Mouse (Mus musculus): ENCODE results near the gene Polr3h. TPM values are rescaled to one million over a fixed set of nuclear protein-coding genes. Genes with fewer than 3 reads are reported as not detected.
"Not testable (repeated sequence)": the region's sequence is repeated elsewhere in the genome, so short reads cannot be mapped to it uniquely, and the experiment has no call there.

Polr3h gene
- polyA plus RNA-seq, 1 experiment from 2014 or later: 81.5 TPM

DNA sequence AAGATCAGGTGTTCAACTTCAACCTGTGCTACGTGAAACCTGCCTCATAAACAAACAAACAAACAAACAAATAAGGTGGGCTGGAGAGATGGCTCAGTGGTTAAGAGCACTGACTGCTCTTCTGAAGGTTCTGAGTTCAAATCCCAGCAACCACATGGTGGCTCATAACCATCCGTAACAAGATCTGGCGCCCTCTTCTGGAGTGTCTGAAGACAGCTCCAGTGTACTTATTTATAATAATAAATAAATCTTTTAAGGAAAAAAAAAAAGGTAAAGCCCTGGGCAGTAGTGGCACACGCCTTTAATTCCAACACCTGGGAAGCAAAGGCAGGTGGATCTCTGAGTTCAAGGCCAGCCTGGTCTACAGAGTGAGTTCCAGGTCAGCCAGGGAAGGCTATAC, 17.3 kb downstream of the Polr3h start:
- WGBS: 88% methylated on average over 4 of the region's 4 CpGs
- peaks cover 72% of the 10 kb centered on the region for H3K36me3 ChIP-seq (replicated peaks)
- not testable (repeated sequence) for H3K4me1 ChIP-seq; H3K27me3 ChIP-seq (replicated peaks); H3K4me3 ChIP-seq; H3K9ac ChIP-seq; H3K4me2 ChIP-seq; ATAC-seq (replicated peaks); H3K9me3 ChIP-seq; H3K27ac ChIP-seq

DNA sequence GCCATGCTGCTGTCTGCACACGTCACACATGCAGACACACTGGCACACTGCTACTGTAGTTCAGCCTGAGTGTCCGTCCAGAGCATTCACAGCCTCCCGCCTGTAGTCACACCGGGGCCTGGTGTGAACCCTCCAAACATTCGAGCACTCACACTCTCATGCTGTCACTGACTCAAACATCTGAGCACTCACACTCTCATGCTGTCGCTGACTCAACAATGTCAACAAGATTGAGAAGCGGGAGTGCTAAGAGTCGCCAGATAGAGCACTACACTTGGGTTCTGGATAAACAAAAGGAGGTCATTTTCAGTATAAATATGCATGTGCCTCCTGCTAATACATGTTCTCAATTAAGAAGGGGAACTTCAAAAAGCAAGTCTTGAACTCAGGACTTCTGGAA, 18.1 kb downstream of the Polr3h start:
- Histone ChIP-seq H3K36me3 (replicated peaks) (peaks cover 69% of the 10 kb centered on the region), H3K4me3 (no peak overlapping the region), H3K4me1 (no peaks in the 10 kb centered on the region), H3K9me3 (no peaks in the 10 kb centered on the region), H3K9ac (no peak overlapping the region), H3K27me3 (replicated peaks) (no peaks in the 10 kb centered on the region), H3K4me2 (no peak overlapping the region), H3K27ac (no peak overlapping the region)
- ATAC-seq (replicated peaks): no peak
- 92% methylated on average over 8 of the region's 8 CpGs for WGBS

DNA sequence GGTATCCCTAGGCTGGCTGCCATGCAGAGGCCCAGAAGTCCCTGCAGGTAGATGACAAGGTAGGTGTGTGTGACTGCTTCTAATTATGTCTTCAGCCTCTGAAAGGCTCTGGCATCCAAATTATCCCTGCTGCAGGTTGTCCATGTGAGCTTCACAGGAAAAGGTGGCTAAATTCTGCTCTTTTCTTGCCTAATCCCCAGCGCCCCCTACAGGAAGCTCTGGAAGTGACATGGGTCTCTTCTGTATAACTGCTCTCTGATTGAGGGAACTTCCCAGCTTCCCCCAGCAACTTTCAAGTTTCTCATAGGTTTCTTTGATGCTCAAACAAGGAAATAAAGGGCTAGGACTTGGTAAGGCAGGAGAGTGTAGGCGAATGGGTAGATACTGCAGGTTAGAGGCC, 21.1 kb downstream of the Polr3h start:
- ATAC-seq (replicated peaks): no peak
- H3K4me1 ChIP-seq: no peaks in the 10 kb centered on the region
- no peaks in the 10 kb centered on the region for H3K27me3 ChIP-seq (replicated peaks)
- H3K9me3 ChIP-seq: no peaks in the 10 kb centered on the region
- H3K9ac ChIP-seq: no peak overlapping the region
- H3K36me3 ChIP-seq (replicated peaks): peaks cover 57% of the 10 kb centered on the region
- H3K4me3 ChIP-seq: no peak overlapping the region
- no peak overlapping the region for H3K4me2 ChIP-seq
- no peak overlapping the region for H3K27ac ChIP-seq
- 32% methylated on average over 2 of the region's 2 CpGs for WGBS

DNA sequence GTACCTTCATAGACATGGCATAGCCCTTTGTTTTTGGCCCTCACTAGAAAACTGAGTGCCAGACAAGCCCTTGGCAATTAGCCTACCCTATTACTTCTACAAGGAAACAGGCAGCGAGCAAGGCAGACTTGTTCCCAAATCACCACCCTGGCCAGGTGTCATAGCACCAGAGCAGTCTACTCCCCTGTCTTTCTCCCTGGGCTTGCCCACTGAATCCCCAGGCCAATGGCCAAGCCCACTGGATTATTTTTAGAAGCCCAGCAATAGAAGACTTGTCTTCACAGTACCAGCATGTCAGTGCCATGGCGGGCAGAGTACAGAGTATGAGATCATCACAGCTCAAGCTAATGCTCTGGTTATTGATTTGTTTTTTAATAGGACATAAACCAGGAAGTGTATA, 27.3 kb downstream of the Polr3h start:
- Histone ChIP-seq H3K4me3 (no peak overlapping the region), H3K27me3 (replicated peaks) (no peaks in the 10 kb centered on the region), H3K4me2 (no peak overlapping the region), H3K36me3 (replicated peaks) (peaks cover 44% of the 10 kb centered on the region; the same call in 1 of the 2 replicates), H3K9me3 (no peaks in the 10 kb centered on the region), H3K4me1 (no peaks in the 10 kb centered on the region), H3K27ac (no peak overlapping the region), H3K9ac (no peak overlapping the region)
- no peak for ATAC-seq (replicated peaks)
- 94% methylated on average over 2 of the region's 2 CpGs for WGBS

DNA sequence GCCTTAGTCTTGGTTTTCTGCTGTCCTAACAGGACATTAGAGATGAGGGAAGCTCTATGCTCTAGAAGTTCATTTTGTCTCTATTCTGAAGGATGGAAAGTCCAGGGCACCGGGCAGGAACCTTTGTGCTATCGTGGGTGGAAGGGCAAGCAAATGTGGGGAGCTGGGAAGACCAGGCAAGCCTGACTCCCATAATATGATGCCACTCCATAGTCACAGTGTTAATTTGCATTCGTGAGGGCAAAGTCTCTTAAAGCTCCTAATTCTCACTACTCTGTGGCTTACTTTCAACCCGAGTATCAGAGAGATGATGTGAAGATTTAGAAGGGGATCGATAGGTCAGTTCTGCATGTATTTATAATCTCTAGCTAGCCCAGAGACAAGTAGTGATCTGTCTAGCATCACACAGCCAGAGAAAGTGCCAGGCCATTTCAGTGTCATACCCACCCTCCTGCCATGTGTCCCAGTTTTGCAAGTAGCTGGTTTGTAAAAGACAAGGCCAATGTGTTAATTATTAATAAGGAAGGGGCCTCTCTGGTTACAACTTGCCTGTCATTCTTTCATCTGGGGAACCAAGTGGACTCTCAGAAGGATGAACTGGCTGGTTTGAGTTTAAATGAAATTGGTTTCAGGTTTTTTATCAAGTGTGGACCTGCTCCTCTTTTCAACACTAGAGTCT, 28.3 kb downstream of the Polr3h start:
- H3K36me3 ChIP-seq (replicated peaks): peaks cover 40% of the 10 kb centered on the region; the same call in 1 of the 2 replicates
- no peak overlapping the region for H3K9ac ChIP-seq
- H3K27ac ChIP-seq: no peak overlapping the region
- H3K4me2 ChIP-seq: no peak overlapping the region
- no peaks in the 10 kb centered on the region for H3K9me3 ChIP-seq
- WGBS: 97% methylated on average over 5 of the region's 5 CpGs
- no peaks in the 10 kb centered on the region for H3K4me1 ChIP-seq
- ATAC-seq (replicated peaks): no peak
- H3K4me3 ChIP-seq: no peak overlapping the region
- no peaks in the 10 kb centered on the region for H3K27me3 ChIP-seq (replicated peaks)

DNA sequence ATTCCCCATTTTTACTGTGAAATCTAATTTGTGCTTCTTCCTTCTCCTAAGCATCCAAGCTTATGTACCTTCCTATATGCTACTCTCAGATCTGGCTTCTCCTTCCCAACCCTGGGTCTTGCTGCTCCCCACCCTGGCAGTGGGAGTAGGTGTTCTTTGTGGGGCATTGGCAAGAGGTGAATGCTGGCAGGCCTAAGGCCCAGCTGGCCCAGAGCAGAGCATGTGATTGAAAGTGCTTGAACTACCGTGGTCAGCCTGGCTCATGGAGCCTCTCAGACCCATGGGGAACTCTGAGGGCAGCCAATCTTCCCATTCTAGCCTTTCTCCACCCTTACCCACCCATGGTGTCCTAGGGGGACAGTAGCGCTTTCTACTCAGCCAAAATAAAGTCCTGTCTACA, 29.6 kb downstream of the Polr3h start:
- Histone ChIP-seq H3K4me2 (no peak overlapping the region), H3K4me1 (no peaks in the 10 kb centered on the region), H3K9ac (no peak overlapping the region), H3K27me3 (replicated peaks) (no peaks in the 10 kb centered on the region), H3K4me3 (no peak overlapping the region), H3K9me3 (no peaks in the 10 kb centered on the region), H3K27ac (no peak overlapping the region), H3K36me3 (replicated peaks) (peaks cover 46% of the 10 kb centered on the region; the same call in 1 of the 2 replicates)
- 95% methylated on average over 2 of the region's 2 CpGs for WGBS
- no peak for ATAC-seq (replicated peaks)

DNA sequence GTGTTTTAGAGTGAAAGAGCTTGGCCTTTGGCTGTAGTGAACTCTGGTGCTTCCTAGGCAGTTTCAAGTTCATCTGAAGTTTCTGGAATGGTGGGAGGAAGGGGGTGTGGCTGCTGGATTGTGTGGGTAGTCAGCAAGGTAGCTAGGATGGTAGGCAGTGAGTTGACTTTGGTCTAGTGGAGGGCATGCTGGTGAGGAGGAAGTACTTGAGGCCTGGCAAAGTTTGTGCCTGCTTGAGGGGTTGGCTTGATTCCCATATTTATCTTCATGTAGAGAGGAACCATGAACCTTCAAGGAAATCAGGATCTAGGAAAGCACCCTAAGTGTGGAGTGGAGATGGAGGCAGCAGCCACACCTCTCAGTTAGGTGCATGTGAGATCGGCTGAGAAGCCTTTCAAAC, 32.0 kb downstream of the Polr3h start:
- H3K27me3 ChIP-seq (replicated peaks): no peaks in the 10 kb centered on the region
- no peak for ATAC-seq (replicated peaks)
- H3K36me3 ChIP-seq (replicated peaks): peaks cover 42% of the 10 kb centered on the region; the same call in 1 of the 2 replicates
- H3K9ac ChIP-seq: no peak overlapping the region
- no peaks in the 10 kb centered on the region for H3K9me3 ChIP-seq
- no peaks in the 10 kb centered on the region for H3K4me1 ChIP-seq
- H3K4me3 ChIP-seq: no peak overlapping the region
- H3K27ac ChIP-seq: no peak overlapping the region
- no peak overlapping the region for H3K4me2 ChIP-seq
- 73% methylated on average over 1 of the region's 1 CpGs for WGBS

DNA sequence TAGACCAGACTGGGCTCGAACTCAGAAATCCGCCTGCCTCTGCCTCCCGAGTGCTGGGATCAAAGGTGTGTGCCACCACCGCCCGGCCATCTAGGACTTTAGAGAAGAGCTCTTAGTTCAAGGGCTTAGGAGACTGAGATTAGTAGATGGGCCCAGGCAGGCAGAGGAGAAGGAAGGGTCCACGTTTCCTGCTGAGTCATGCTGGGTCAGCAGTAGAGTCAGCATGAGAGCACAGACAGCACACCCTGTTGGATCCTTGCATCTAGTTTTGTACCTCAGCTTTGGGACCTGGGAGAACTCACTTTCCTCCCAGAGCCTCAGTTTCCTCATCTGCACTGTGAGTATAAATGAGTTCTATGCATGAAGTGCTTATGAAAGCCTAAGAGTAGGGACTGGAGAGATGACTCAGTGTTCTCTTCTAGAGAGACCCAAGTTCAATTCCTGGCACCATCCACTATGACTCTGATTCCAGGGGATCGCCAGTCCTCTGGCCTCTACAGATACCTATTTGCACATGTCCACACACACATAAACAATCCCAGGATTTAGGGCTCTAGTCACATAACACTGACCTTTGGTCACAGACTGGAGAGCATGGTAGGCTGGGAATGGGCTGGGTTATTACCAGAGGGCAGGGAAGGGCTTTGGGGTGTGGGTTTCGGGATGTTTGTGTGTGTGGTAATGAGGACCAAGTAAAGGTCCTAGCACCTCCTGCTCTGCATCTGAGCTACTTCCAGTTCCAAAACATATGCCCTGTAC, 34.0 kb downstream of the Polr3h start:
- no peaks in the 10 kb centered on the region for H3K9me3 ChIP-seq
- no peak for ATAC-seq (replicated peaks)
- no peak overlapping the region for H3K9ac ChIP-seq
- WGBS: 94% methylated on average over 8 of the region's 8 CpGs
- H3K4me2 ChIP-seq: no peak overlapping the region
- H3K27ac ChIP-seq: no peak overlapping the region
- H3K27me3 ChIP-seq (replicated peaks): no peaks in the 10 kb centered on the region
- no peak overlapping the region for H3K4me3 ChIP-seq
- no peaks in the 10 kb centered on the region for H3K4me1 ChIP-seq
- peaks cover 34% of the 10 kb centered on the region; the same call in 1 of the 2 replicates for H3K36me3 ChIP-seq (replicated peaks)

DNA sequence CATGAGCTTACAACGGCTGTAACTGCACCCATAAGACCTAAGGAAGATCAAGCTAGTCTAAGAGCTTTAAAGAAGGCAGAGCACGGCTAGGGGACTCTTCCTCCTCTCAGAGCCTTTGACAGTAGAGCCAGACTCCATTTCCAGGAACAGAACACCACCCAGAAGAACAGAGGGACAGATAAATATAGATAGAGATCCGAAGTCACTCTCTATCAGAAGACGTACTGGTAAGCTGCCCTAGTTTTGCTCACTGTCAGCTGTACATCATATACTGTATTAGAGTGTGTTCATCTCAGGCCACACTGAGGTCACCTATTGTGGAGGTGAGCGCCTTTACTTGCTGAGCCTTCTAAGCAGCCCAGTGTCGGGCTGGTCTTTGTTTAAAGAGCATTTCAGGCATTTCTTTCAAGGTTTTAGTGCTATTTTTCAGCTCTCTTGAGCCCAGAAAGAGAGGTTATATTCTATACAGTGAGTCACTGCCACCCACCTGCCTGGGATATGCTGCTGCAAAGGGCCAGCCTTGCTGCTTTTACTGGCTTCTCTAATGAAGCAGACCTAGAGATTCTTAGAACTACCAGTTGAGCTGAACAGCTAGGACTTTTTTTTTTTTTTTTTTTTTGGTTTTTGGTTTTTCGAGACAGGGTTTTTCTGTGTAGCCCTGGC, 34.8 kb downstream of the Polr3h start:
- Histone ChIP-seq H3K27me3 (replicated peaks) (no peaks in the 10 kb centered on the region), H3K36me3 (replicated peaks) (peaks cover 34% of the 10 kb centered on the region; the same call in 1 of the 2 replicates), H3K9me3 (no peaks in the 10 kb centered on the region), H3K4me1 (no peaks in the 10 kb centered on the region), H3K4me2 (no peak overlapping the region), H3K27ac (no peak overlapping the region), H3K4me3 (no peak overlapping the region), H3K9ac (no peak overlapping the region)
- no peak for ATAC-seq (replicated peaks)
- 91% methylated on average over 7 of the region's 7 CpGs for WGBS

DNA sequence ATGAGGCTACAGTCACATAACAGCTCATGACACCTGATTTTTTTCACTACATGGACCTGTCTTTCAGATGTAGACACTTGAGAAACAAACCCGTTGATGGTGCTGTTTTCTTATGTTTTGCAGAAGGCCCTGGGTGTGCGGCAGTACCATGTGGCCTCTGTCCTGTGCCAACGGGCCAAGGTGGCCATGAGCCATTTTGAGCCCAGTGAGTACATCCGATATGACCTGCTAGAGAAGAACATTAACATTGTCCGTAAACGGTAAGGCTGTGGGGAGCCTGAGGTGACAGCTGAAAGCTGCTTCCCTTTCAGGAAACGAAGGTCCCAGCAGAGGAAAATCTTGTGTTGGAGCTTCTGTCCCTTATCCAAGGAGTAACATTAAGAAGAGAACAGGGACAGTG, 36.9 kb downstream of the Polr3h start:
- no peak overlapping the region for H3K9ac ChIP-seq
- peaks cover 17% of the 10 kb centered on the region; the same call in 1 of the 2 replicates for H3K36me3 ChIP-seq (replicated peaks)
- no peak overlapping the region for H3K4me2 ChIP-seq
- H3K27ac ChIP-seq: no peak overlapping the region
- no peaks in the 10 kb centered on the region for H3K4me1 ChIP-seq
- H3K4me3 ChIP-seq: no peak overlapping the region
- WGBS: 97% methylated on average over 7 of the region's 7 CpGs
- H3K9me3 ChIP-seq: no peaks in the 10 kb centered on the region
- no peaks in the 10 kb centered on the region for H3K27me3 ChIP-seq (replicated peaks)
- no peak for ATAC-seq (replicated peaks)

DNA sequence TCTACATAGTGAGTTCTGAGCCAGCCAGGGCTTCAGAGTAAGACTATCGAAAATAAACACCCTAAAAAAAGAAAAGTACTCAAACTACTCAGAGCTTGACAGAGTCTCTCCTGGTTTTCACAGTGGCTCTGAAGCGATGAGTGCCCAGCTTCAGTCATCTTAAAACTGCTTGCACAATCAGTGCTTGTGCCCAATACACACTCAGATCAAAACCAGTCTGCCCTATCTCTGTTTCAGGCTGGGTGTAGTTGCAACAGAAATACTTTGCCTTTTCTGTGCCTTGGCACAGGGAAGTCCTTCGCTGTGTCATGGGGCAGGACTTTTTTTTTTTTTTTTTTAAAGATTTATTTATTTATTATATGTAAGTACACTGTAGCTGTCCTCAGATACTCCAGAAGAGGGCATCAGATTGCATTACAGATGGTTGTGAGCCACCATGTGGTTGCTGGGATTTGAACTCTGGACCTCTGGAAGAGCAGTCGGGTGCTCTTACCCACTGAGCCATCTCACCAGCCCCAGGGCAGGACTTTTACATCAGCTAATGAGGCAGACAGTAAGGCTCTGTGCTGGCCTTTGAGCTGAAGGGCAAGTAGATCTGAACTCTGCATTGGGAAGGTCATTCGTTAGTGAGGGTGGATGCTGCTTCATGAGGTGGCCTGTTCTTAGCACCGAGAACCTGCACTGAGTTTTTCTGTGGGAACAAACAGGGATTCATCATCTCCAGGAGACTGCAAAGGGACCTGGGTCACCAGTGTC, 39.1 kb downstream of the Polr3h start:
- Histone ChIP-seq H3K36me3 (replicated peaks) (peaks cover 11% of the 10 kb centered on the region; the same call in 1 of the 2 replicates), H3K4me2 (no peak overlapping the region), H3K27me3 (replicated peaks) (no peaks in the 10 kb centered on the region), H3K4me1 (no peaks in the 10 kb centered on the region), H3K4me3 (no peak overlapping the region), H3K27ac (no peak overlapping the region), H3K9ac (no peak overlapping the region), H3K9me3 (no peaks in the 10 kb centered on the region)
- no peak for ATAC-seq (replicated peaks)
- WGBS: 96% methylated on average over 6 of the region's 6 CpGs

DNA sequence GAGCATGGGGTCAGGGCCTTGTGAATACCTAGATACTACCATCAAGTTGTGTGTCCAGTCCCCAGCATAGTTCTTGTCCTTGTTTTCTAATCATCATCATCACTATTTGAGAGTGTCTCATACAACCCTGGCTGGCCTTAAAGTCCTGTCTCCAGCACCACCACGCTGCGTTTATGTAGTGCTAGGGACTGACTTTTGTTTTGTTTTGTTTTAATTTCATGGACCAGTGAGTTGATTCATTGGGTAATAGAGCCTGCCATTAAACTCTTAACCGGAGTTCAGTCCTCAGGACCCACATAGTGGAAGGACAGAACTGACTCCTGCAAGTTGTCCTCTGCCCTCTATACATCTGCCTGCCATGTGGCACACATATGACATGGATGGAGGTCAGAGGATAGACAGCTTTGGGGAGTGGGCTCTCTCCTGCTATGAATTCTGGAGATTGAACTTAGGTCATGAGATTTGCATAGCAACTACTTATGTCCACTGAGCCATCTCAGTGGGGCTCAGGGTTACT, 40.6 kb downstream of the Polr3h start:
- WGBS: 72% methylated on average over 3 of the region's 3 CpGs
- Histone ChIP-seq H3K4me2 (no peak overlapping the region), H3K9ac (no peak overlapping the region), H3K27ac (no peak overlapping the region), H3K4me3 (no peak overlapping the region), H3K36me3 (replicated peaks) (peaks cover 5% of the 10 kb centered on the region; the same call in 1 of the 2 replicates), H3K4me1 (peaks cover 9% of the 10 kb centered on the region), H3K27me3 (replicated peaks) (no peaks in the 10 kb centered on the region), H3K9me3 (no peaks in the 10 kb centered on the region)
- no peak for ATAC-seq (replicated peaks)
